Mouse (Mus musculus) MEL (cell line): ENCODE measurements around the gene Cyb5b.

ENCODE experiments used
- CTCF ChIP-seq, 3 experiments: IDR thresholded peaks in 2 of 3; conservative IDR thresholded peaks in 1 of 3; 2 replicates each; pipeline ENCODE4 v1.5.1; 2011 to 2012; ENCODE audit warnings: low read length in 3 of 3, low read depth in 2 of 3, mild to moderate bottlenecking in 2 of 3, improper control_type of control experiment in 1 of 3, inconsistent platforms in 1 of 3, mixed read lengths in 1 of 3, moderate library complexity in 1 of 3; ENCODE audit not compliant: control insufficient read depth in 1 of 3, insufficient read depth in 1 of 3, poor library complexity in 1 of 3, severe bottlenecking in 1 of 3
- GABPA ChIP-seq: IDR thresholded peaks from 2 replicates; pipeline ENCODE4 v1.6.1; 2012; ENCODE audit warnings: low read depth, mild to moderate bottlenecking, inconsistent platforms, low read length, improper control_type of control experiment, moderate library complexity
- GATA1 ChIP-seq: IDR thresholded peaks from 2 replicates; pipeline ENCODE4 v1.6.1; 2011; ENCODE audit warnings: low read depth, low read length, improper control_type of control experiment
- MAZ ChIP-seq: IDR thresholded peaks from 2 replicates; pipeline ENCODE4 v1.6.1; 2012; ENCODE audit warnings: low read depth, mild to moderate bottlenecking, inconsistent platforms, low read length, improper control_type of control experiment
- MYB ChIP-seq: IDR thresholded peaks from 2 replicates; pipeline ENCODE4 v1.6.1; 2011; ENCODE audit warnings: mild to moderate bottlenecking, low read depth, low read length, improper control_type of control experiment
- POLR2A ChIP-seq, 2 experiments: IDR thresholded peaks; 2 replicates each; pipeline ENCODE4 v1.6.1; 2011 to 2012; ENCODE audit warnings: low read length in 2 of 2, mild to moderate bottlenecking in 2 of 2, control low read depth in 1 of 2, improper control_type of control experiment in 1 of 2, low read depth in 1 of 2, moderate library complexity in 1 of 2; ENCODE audit not compliant: control insufficient read depth in 1 of 2, insufficient read depth in 1 of 2, poor library complexity in 1 of 2
- SIN3A ChIP-seq: IDR thresholded peaks from 2 replicates; pipeline ENCODE4 v1.6.1; 2012; ENCODE audit warnings: low read length, improper control_type of control experiment, inconsistent platforms
- ZMIZ1 ChIP-seq: IDR thresholded peaks from 2 replicates; pipeline ENCODE4 v1.6.1; 2012; ENCODE audit warnings: low read depth, mild to moderate bottlenecking, inconsistent platforms, low read length, improper control_type of control experiment, moderate library complexity
- ZNF384 ChIP-seq: IDR thresholded peaks from 2 replicates; pipeline ENCODE4 v1.6.1; 2012; ENCODE audit warnings: low read depth, mild to moderate bottlenecking, inconsistent platforms, low read length, improper control_type of control experiment

GRCm38 (mm10) chr8:107172152-107172551 lies 21.7 kb downstream of the Cyb5b start:
- no peak for TF ChIP-seq GATA1
- no peak for TF ChIP-seq GABPA
- no peak for TF ChIP-seq ZNF384
- no peak for TF ChIP-seq CTCF (IDR thresholded peaks at IDR 0.05 in 2 of 3, conservative IDR thresholded peaks at IDR 0.05 in 1 of 3; ENCODE audit: control insufficient read depth in 1 of 3, insufficient read depth in 1 of 3, low read depth in 2 of 3, low read length in 3 of 3, poor library complexity in 1 of 3, severe bottlenecking in 1 of 3)
- no peak for TF ChIP-seq ZMIZ1
- TF ChIP-seq SIN3A, result no peak
- TF ChIP-seq POLR2A (IDR thresholded peaks at IDR 0.05; ENCODE audit: control insufficient read depth in 1 of 2, insufficient read depth in 1 of 2, low read depth in 1 of 2, low read length in 2 of 2, poor library complexity in 1 of 2), result no peak; a peak in 1 of 4 replicates
- TF ChIP-seq MYB, result no peak
- no peak for TF ChIP-seq MAZ
